Mouse (Mus musculus) limb, embryonic 14.5 days (tissue): ENCODE measurements around the gene Dlx6. TPM values are rescaled to one million over a fixed set of nuclear protein-coding genes. Genes with fewer than 3 reads are reported as not detected.
A peak's percentile ranks its signal among the peaks of the same experiment; 100 is the strongest.

Experiments
- ATAC-seq: fragments of 200-750 bp; cut with Nextera tagmentation; 2 replicates; pipeline ENCODE4 v1.8.0; 2017; ENCODE audit warnings: low read depth, moderate number of reproducible peaks, moderate TSS enrichment; ENCODE audit not compliant: low FRiP score
- DNase-seq: peaks from one replicate; pipeline ENCODE4 v3.0.0-alpha.2; 2015; ENCODE audit warnings: low spot score
- H3K27ac ChIP-seq: fragments of 300-500 bp; sonication (generic); replicated peaks from 2 replicates; pipeline ENCODE4 v1.5.1; 2014; ENCODE audit warnings: low read depth, mild to moderate bottlenecking, low read length, moderate library complexity, mixed read lengths
- H3K27me3 ChIP-seq: fragments of 300-500 bp; sonication (generic); 2 replicates; pipeline ENCODE4 v1.6.1; 2014; ENCODE audit warnings: low read length, mixed read lengths; ENCODE audit not compliant: control insufficient read depth, insufficient read depth
- H3K36me3 ChIP-seq: fragments of 300-500 bp; sonication (generic); 2 replicates; pipeline ENCODE4 v1.6.1; 2014; ENCODE audit warnings: mild to moderate bottlenecking, low read length, moderate library complexity, mixed read lengths; ENCODE audit not compliant: control insufficient read depth, insufficient read depth
- H3K4me1 ChIP-seq: fragments of 300-500 bp; sonication (generic); 2 replicates; pipeline ENCODE4 v1.6.1; 2014; ENCODE audit warnings: antibody characterized with exemption, low read length, mixed read lengths; ENCODE audit not compliant: control insufficient read depth, insufficient read depth
- H3K4me2 ChIP-seq: fragments of 300-500 bp; sonication (generic); replicated peaks from 2 replicates; pipeline ENCODE4 v1.6.1; 2014; ENCODE audit warnings: low read depth, mild to moderate bottlenecking, low read length, moderate library complexity; ENCODE audit not compliant: severe bottlenecking
- H3K4me3 ChIP-seq: fragments of 300-500 bp; sonication (generic); replicated peaks from 2 replicates; pipeline ENCODE4 v1.5.1; 2014; ENCODE audit warnings: low read length
- H3K9ac ChIP-seq: fragments of 300-500 bp; sonication (generic); 2 replicates; pipeline ENCODE4 v1.6.1; 2014; ENCODE audit warnings: mild to moderate bottlenecking, low read depth, low read length, moderate library complexity; ENCODE audit not compliant: severe bottlenecking
- H3K9me3 ChIP-seq: fragments of 300-500 bp; sonication (generic); 2 replicates; pipeline ENCODE4 v1.6.1; 2016; ENCODE audit warnings: low read length; ENCODE audit not compliant: control insufficient read depth
- POLR2A ChIP-seq: fragments of 200-500 bp; IDR thresholded peaks from 2 replicates; pipeline ENCODE4 v1.8.0; 2012; ENCODE audit warnings: inconsistent platforms, mild to moderate bottlenecking, moderate library complexity, borderline replicate concordance; ENCODE audit not compliant: insufficient read depth, insufficient read length; ENCODE audit errors: extremely low read depth
- WGBS: fragments of 180-500 bp; shearing (Covaris S2); extraction: QIAGEN DNeasy Blood & Tissue Kit; methylation state at CpG from one replicate; pipeline ENCODE4 v1.1.7; 2014; 5-methylcytosine and 5-hydroxymethylcytosine counted together
- polyA plus RNA-seq, 2 experiments: library from polyadenylated mRNA; depleted of rRNA in 1 of 2; stranded (reverse) in 1 of 2; unstranded in 1 of 2; fragments of >200 nt; fragmentation: Nextera tagmentation in 1 of 2; extraction: Ambion mirVana in 1 of 2; gene quantifications; 2 replicates each; pipeline versions ENCODE4 v1.2.1 to v1.2.3; 2012 to 2014

Dlx6 gene
- polyA plus RNA-seq, 2 experiments, result 1.8 to 6.8 TPM

DNA sequence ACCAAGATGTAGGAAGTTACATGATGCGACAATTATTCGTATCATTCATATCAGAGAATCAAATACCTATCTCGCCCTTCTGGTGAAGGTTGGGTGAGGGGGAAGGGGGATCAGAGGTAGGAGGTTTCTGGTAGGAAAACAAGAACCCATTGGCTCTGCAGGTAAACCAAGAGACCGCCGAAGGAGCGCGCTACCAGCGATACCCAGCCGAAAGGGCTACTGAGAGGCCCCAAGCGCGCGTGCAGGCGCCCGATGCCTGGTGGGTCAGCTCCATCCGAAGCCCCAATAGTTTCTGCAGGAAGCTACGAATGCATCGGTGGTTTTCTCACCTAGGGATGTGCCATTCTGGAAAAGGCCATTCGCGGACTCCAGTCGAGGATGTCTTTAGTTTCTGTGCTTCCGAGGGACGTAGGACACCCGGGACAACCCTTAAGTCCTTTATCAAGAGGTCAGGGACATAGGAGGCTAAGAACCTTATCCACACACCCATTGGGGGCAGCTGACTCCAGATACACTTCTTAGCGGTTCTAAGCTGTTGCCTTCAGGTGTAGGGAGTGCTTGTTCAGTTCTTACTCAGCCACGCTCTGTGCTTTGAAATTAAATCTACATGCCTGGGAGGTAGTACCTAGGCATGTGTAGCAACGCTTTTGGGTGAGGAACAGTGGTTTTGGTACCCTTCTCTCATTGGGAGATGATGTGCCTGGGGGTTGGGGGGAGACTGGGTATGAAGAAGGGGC is 12.6 kb upstream of the Dlx6 start:
- TF ChIP-seq POLR2A, result no peak
- Histone ChIP-seq H3K4me1 (no peaks in the 10 kb centered on the region; the same call in 1 of the 2 replicates), H3K36me3 (no peaks in the 10 kb centered on the region), H3K4me3 (0 out of 2 replicates have a peak overlapping the region, but pooled peaks have one; percentile 11), H3K9ac (no peak overlapping the region), H3K27ac (no peak overlapping the region), H3K4me2 (no peak overlapping the region), H3K27me3 (peaks cover 79% of the 10 kb centered on the region), H3K9me3 (no peaks in the 10 kb centered on the region)
- no peak for DNase-seq
- 5% methylated on average over 26 of the region's 26 CpGs for WGBS
- ATAC-seq, result no peak

DNA sequence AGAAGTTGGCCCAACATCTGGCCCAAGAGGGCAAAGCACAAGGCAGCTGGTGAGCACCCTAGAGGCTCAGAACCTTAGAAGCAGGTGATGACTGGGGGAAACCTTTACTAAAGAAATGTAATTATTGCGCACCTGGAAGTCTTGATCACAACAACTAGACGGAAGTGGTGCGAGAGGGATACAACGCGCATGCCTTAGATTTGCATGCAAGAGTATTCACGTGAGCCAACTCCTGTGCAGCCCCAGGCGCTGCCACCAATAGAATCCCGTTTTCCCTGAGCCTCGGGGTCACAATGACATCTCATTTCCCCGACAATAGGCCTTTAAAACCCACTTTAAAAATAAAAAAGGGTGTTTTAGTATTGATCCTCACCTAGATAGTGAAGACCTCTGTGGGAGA is 12.0 kb upstream of the Dlx6 start:
- Histone ChIP-seq H3K27ac (no peak overlapping the region), H3K4me3 (no peak overlapping the region), H3K27me3 (peaks cover 86% of the 10 kb centered on the region), H3K4me1 (peaks cover 3% of the 10 kb centered on the region; the same call in 1 of the 2 replicates), H3K9me3 (no peaks in the 10 kb centered on the region), H3K36me3 (no peaks in the 10 kb centered on the region), H3K9ac (no peak overlapping the region), H3K4me2 (no peak overlapping the region)
- no peak for TF ChIP-seq POLR2A
- 9% methylated on average over 10 of the region's 10 CpGs for WGBS
- DNase-seq (no peak), ATAC-seq (no peak)

DNA sequence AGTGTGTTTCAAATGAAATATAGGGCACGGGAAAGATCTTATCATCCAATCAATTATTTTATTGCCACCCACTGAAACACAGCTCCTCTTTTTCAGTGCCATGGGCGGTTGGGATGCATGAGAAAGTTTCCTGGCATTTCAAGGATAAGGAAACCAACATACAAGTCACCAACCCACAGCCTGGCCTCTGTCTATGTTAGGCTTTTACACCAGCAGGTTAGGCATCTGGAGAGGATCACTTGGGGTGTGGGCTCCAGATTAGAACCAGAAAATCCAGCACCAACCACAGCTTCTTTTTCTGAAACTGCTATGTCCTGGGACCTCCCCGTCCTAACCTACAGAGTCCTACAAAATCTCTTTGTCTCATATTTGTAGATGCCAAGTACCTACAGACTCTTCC is 10.2 kb upstream of the Dlx6 start:
- Histone ChIP-seq H3K4me2 (no peak overlapping the region), H3K4me3 (no peak overlapping the region), H3K27me3 (peaks cover 96% of the 10 kb centered on the region), H3K4me1 (peaks cover 3% of the 10 kb centered on the region; the same call in 1 of the 2 replicates), H3K9me3 (no peaks in the 10 kb centered on the region), H3K9ac (no peak overlapping the region), H3K27ac (no peak overlapping the region), H3K36me3 (no peaks in the 10 kb centered on the region)
- no peak for TF ChIP-seq POLR2A
- 37% methylated on average over 3 of the region's 3 CpGs for WGBS
- ATAC-seq, result no peak
- DNase-seq, result no peak

DNA sequence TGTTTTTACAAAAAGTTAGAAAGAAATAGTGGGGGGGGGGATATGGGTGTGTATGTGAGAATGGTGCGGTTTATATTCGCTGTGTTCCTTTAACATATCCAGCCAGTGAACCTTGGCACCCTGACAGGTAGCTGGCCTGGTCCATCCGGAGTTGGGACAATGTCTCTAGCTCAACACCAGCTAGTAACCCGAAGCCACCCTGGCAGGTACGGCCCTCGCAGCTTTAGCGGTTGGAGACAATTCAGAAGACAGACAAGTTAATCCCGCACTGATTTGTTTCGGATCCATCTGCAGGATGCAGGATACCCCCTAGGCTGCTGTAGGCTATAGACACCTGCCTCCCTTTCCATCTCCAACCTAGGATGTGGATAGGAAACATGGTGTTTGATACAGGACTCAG is 9.0 kb upstream of the Dlx6 start:
- no peak overlapping the region for H3K4me2 ChIP-seq
- no peaks in the 10 kb centered on the region for H3K36me3 ChIP-seq
- 4% methylated on average over 9 of the region's 9 CpGs for WGBS
- H3K9ac ChIP-seq, result no peak overlapping the region
- no peak for TF ChIP-seq POLR2A
- no peak overlapping the region for H3K4me3 ChIP-seq
- peaks cover 3% of the 10 kb centered on the region; the same call in 1 of the 2 replicates for H3K4me1 ChIP-seq
- DNase-seq (no peak), ATAC-seq (no peak)
- H3K27me3 ChIP-seq, result peaks cover 97% of the 10 kb centered on the region
- H3K27ac ChIP-seq, result no peak overlapping the region
- H3K9me3 ChIP-seq, result no peaks in the 10 kb centered on the region

DNA sequence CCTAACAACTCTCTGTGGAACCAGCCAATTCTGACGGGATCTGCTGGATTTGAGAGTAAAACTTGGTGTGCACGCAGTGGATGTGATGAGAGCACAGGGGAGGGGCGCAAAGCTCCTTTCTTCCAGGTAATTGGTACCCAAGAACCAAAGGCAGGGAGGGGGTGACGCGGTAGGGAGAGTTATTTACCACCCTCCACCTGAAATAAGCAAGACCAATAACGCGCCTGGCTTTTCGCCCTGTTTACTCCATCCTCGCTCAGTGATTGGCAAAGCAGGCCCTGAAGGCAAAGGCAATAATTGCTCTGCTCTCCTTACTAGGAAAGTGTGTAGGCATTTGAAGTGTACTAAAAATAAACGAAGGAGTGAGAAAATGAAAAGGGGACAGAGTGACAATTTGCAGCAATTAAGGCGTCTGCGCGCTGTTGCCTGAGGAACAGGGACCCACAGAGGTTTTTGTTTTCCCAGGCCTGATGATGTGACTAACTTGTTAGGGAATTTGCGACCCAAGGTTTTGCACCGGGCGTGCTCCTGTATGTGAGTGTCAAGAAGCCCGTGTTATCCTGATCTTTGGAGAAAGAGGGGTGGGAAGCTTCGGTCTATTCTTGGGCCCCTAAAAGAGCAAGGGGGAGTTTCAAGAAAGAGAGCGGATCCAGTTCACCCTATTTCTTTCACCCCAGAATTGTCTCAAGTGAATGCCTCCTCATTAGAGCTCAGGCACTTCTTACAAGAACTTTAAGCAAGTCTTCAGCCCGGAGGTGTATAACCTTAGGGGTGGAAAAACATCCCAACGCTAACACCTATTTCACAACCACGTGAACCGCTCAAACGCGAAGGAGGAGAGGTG is 8.0 kb upstream of the Dlx6 start:
- peak overlapping the region; percentile 32; the same call in 1 of the 2 replicates for H3K4me2 ChIP-seq
- no peaks in the 10 kb centered on the region for H3K9me3 ChIP-seq
- peaks cover 97% of the 10 kb centered on the region for H3K27me3 ChIP-seq
- no peak for DNase-seq
- H3K27ac ChIP-seq, result no peak overlapping the region
- no peak overlapping the region for H3K9ac ChIP-seq
- 1% methylated on average over 25 of the region's 25 CpGs for WGBS
- no peak for ATAC-seq
- no peak for TF ChIP-seq POLR2A
- 0 out of 2 replicates have a peak overlapping the region, but pooled peaks have one; percentile 5 for H3K4me3 ChIP-seq
- peaks cover 3% of the 10 kb centered on the region; the same call in 1 of the 2 replicates for H3K4me1 ChIP-seq
- H3K36me3 ChIP-seq, result no peaks in the 10 kb centered on the region
